Mouse (Mus musculus): Measurements from ENCODE around the gene Smcr8. TPM values are rescaled to one million over a fixed set of nuclear protein-coding genes. Genes with fewer than 3 reads are reported as not detected.

Smcr8 gene
- total RNA-seq, 2 experiments from 2014 or later, result 25.0 to 26.6 TPM

Small RNA genes lying within 50 kb of the gene (microRNA-seq; reads per million reads assigned to microRNA genes)
- gene Mir5100, result 1.1 to 4.2 reads per million in 2 experiments

Other genes starting within 250 kb of the Smcr8 start
- 10 to 100 TPM; 44.7 to 46.2 TPM for gene Alkbh5, start 241.1 kb upstream of the Smcr8 start, total RNA-seq (2021)
- 10 to 100 TPM; 51.1 to 57.0 TPM for gene Llgl1, start 77.8 kb upstream of the Smcr8 start, total RNA-seq (2021)
- gene Flii, start 50.3 kb upstream of the Smcr8 start, total RNA-seq (2021), result 10 to 100 TPM; 47.7 to 60.5 TPM
- 10 to 100 TPM; 23.7 to 23.8 TPM for gene Mief2, start 49.1 kb upstream of the Smcr8 start, total RNA-seq (2021)
- gene Top3a, start 159 bp upstream of the Smcr8 start, total RNA-seq (2021), result 1 to 10 TPM; 4.2 to 5.8 TPM
- 1 to 10 TPM; 4.9 to 6.8 TPM for gene Shmt1, start 34.2 kb downstream of the Smcr8 start, total RNA-seq (2021)
- gene Dhrs7b, start 53.1 kb downstream of the Smcr8 start, total RNA-seq (2021), result 10 to 100 TPM; 27.3 to 31.4 TPM
- gene Tmem11, start 101.7 kb downstream of the Smcr8 start, total RNA-seq (2021), result 10 to 100 TPM; 24.7 to 25.7 TPM
- 10 to 100 TPM; 12.6 to 13.0 TPM for gene Natd1, start 137.2 kb downstream of the Smcr8 start, total RNA-seq (2021)
- 10 to 100 TPM; 12.8 to 17.0 TPM for gene Map2k3, start 154.5 kb downstream of the Smcr8 start, total RNA-seq (2021)
- gene Kcnj12, start 245.0 kb downstream of the Smcr8 start, total RNA-seq (2021), result 1 to 10 TPM; 7.1 to 8.0 TPM